Mouse (Mus musculus) MEL (cell line): ENCODE results near the gene Acsl3. TPM values are rescaled to one million over a fixed set of nuclear protein-coding genes. Genes with fewer than 3 reads are reported as not detected.

Experiments used
- DNase-seq: peaks from one replicate; pipeline ENCODE4 v3.0.0; 2011; ENCODE audit warnings: low read depth, low spot score
- H3K27ac ChIP-seq: 2 replicates; pipeline ENCODE4 v1.5.1; 2012; ENCODE audit warnings: low read depth, mild to moderate bottlenecking, control low read depth, low read length, moderate library complexity; ENCODE audit not compliant: control insufficient read depth
- H3K27me3 ChIP-seq, 2 experiments: fragments of 150-350 bp in 1 of 2; sonication (generic) in 1 of 2; 2 replicates each; pipeline ENCODE4 v1.6.1; 2012; ENCODE audit warnings: low read length in 2 of 2, mild to moderate bottlenecking in 2 of 2, improper control_type of control experiment in 1 of 2, moderate library complexity in 1 of 2; ENCODE audit not compliant: insufficient read depth in 2 of 2, control insufficient read depth in 1 of 2
- H3K36me3 ChIP-seq, 2 experiments: 2 replicates each; pipeline ENCODE4 v1.6.1; 2012 to 2014; ENCODE audit warnings: low read length in 2 of 2, improper control_type of control experiment in 1 of 2, inconsistent platforms in 1 of 2, mild to moderate bottlenecking in 1 of 2; ENCODE audit not compliant: insufficient read depth in 2 of 2, control insufficient read depth in 1 of 2
- H3K4me1 ChIP-seq, 2 experiments: fragments of 150-350 bp in 1 of 2; sonication (generic) in 1 of 2; 2 replicates each; pipeline ENCODE4 v1.6.1; 2012; ENCODE audit warnings: low read length in 2 of 2, improper control_type of control experiment in 1 of 2, mild to moderate bottlenecking in 1 of 2; ENCODE audit not compliant: insufficient read depth in 2 of 2, control insufficient read depth in 1 of 2
- H3K4me3 ChIP-seq, 2 experiments: fragments of 150-350 bp in 1 of 2; sonication (generic) in 1 of 2; 2 replicates each; pipeline ENCODE4 v1.5.1; 2012; ENCODE audit warnings: low read depth in 2 of 2, low read length in 2 of 2, mild to moderate bottlenecking in 2 of 2, moderate library complexity in 2 of 2, control low read depth in 1 of 2, improper control_type of control experiment in 1 of 2; ENCODE audit not compliant: control insufficient read depth in 1 of 2, insufficient read depth in 1 of 2
- H3K79me2 ChIP-seq: 2 replicates; pipeline ENCODE4 v1.6.1; 2012; ENCODE audit warnings: mild to moderate bottlenecking, low read length, moderate library complexity; ENCODE audit not compliant: control insufficient read depth, poor library complexity, insufficient read depth
- H3K9ac ChIP-seq: 2 replicates; pipeline ENCODE4 v1.6.1; 2012; ENCODE audit warnings: low read depth, mild to moderate bottlenecking, control low read depth, low read length, moderate library complexity; ENCODE audit not compliant: control insufficient read depth, poor library complexity, severe bottlenecking
- H3K9me3 ChIP-seq: fragments of 150-350 bp; sonication (generic); replicated peaks from 2 replicates; pipeline ENCODE4 v1.6.1; 2012; ENCODE audit warnings: mild to moderate bottlenecking, low read length, improper control_type of control experiment, moderate library complexity; ENCODE audit not compliant: insufficient read depth
- BHLHE40 ChIP-seq: IDR thresholded peaks from 2 replicates; pipeline ENCODE4 v1.6.1; 2012; ENCODE audit warnings: low read depth, mild to moderate bottlenecking, inconsistent platforms, low read length, improper control_type of control experiment, borderline replicate concordance
- CHD2 ChIP-seq: IDR thresholded peaks from 2 replicates; pipeline ENCODE4 v1.6.1; 2011; ENCODE audit warnings: low read length, improper control_type of control experiment
- E2F4 ChIP-seq: IDR thresholded peaks from 2 replicates; pipeline ENCODE4 v1.6.1; 2011; ENCODE audit warnings: low read depth, low read length, improper control_type of control experiment, borderline replicate concordance
- EP300 ChIP-seq, 2 experiments: IDR thresholded peaks; 2 replicates each; pipeline ENCODE4 v1.6.1; 2011; ENCODE audit warnings: improper control_type of control experiment in 2 of 2, low read length in 2 of 2, low read depth in 1 of 2, mild to moderate bottlenecking in 1 of 2
- ETS1 ChIP-seq: IDR thresholded peaks from 2 replicates; pipeline ENCODE4 v1.6.1; 2012; ENCODE audit warnings: low read depth, mild to moderate bottlenecking, inconsistent platforms, low read length, improper control_type of control experiment, moderate library complexity
- GABPA ChIP-seq: IDR thresholded peaks from 2 replicates; pipeline ENCODE4 v1.6.1; 2012; ENCODE audit warnings: low read depth, mild to moderate bottlenecking, inconsistent platforms, low read length, improper control_type of control experiment, moderate library complexity
- GATA1 ChIP-seq: IDR thresholded peaks from 2 replicates; pipeline ENCODE4 v1.6.1; 2011; ENCODE audit warnings: low read depth, low read length, improper control_type of control experiment
- JUND ChIP-seq: IDR thresholded peaks from 2 replicates; pipeline ENCODE4 v1.6.1; 2011; ENCODE audit warnings: low read depth, mild to moderate bottlenecking, improper control_type of control experiment, low read length
- KAT2A ChIP-seq: conservative IDR thresholded peaks from 2 replicates; pipeline ENCODE4 v1.6.1; 2012; ENCODE audit warnings: low read depth, low read length, improper control_type of control experiment, inconsistent platforms
- MAX ChIP-seq: IDR thresholded peaks from 2 replicates; pipeline ENCODE4 v1.6.1; 2011; ENCODE audit warnings: low read length, improper control_type of control experiment
- MAZ ChIP-seq: IDR thresholded peaks from 2 replicates; pipeline ENCODE4 v1.6.1; 2012; ENCODE audit warnings: low read depth, mild to moderate bottlenecking, inconsistent platforms, low read length, improper control_type of control experiment
- MXI1 ChIP-seq: IDR thresholded peaks from 2 replicates; pipeline ENCODE4 v1.6.1; 2011; ENCODE audit warnings: mild to moderate bottlenecking, low read depth, low read length, improper control_type of control experiment
- NELFE ChIP-seq: IDR thresholded peaks from 2 replicates; pipeline ENCODE4 v1.6.1; 2011; ENCODE audit warnings: low read depth, low read length, improper control_type of control experiment
- NRF1 ChIP-seq: IDR thresholded peaks from 2 replicates; pipeline ENCODE4 v1.6.1; 2014; ENCODE audit warnings: low read depth, mild to moderate bottlenecking, inconsistent platforms, low read length, improper control_type of control experiment, moderate library complexity; ENCODE audit not compliant: poor library complexity, insufficient read depth, severe bottlenecking
- POLR2A ChIP-seq, 2 experiments: IDR thresholded peaks; 2 replicates each; pipeline ENCODE4 v1.6.1; 2011 to 2012; ENCODE audit warnings: low read length in 2 of 2, mild to moderate bottlenecking in 2 of 2, control low read depth in 1 of 2, improper control_type of control experiment in 1 of 2, low read depth in 1 of 2, moderate library complexity in 1 of 2; ENCODE audit not compliant: control insufficient read depth in 1 of 2, insufficient read depth in 1 of 2, poor library complexity in 1 of 2
- POLR2AphosphoS2 ChIP-seq: IDR thresholded peaks from 2 replicates; pipeline ENCODE4 v1.6.1; 2011; ENCODE audit warnings: low read length, improper control_type of control experiment
- RCOR1 ChIP-seq: IDR thresholded peaks from 2 replicates; pipeline ENCODE4 v1.6.1; 2012; ENCODE audit warnings: low read depth, mild to moderate bottlenecking, inconsistent platforms, low read length, improper control_type of control experiment
- SMC3 ChIP-seq: IDR thresholded peaks from 2 replicates; pipeline ENCODE4 v1.6.1; 2011; ENCODE audit warnings: low read depth, low read length, improper control_type of control experiment
- TCF12 ChIP-seq: IDR thresholded peaks from 2 replicates; pipeline ENCODE4 v1.6.1; 2014; ENCODE audit warnings: low read depth, mild to moderate bottlenecking, inconsistent platforms, low read length, improper control_type of control experiment, moderate library complexity
- USF2 ChIP-seq, 2 experiments: IDR thresholded peaks; 2 replicates each; pipeline ENCODE4 v1.6.1; 2011 to 2012; ENCODE audit warnings: improper control_type of control experiment in 2 of 2, low read length in 2 of 2, borderline replicate concordance in 1 of 2, inconsistent platforms in 1 of 2, low read depth in 1 of 2, mild to moderate bottlenecking in 1 of 2; ENCODE audit not compliant: insufficient read depth in 1 of 2
- ZC3H11A ChIP-seq: IDR thresholded peaks from 2 replicates; pipeline ENCODE4 v1.6.1; 2012; ENCODE audit warnings: low read depth, mild to moderate bottlenecking, inconsistent platforms, low read length, improper control_type of control experiment
- ZKSCAN1 ChIP-seq: IDR thresholded peaks from 2 replicates; pipeline ENCODE4 v1.6.1; 2012; ENCODE audit warnings: low read depth, mild to moderate bottlenecking, inconsistent platforms, low read length, improper control_type of control experiment, moderate library complexity
- ZMIZ1 ChIP-seq: IDR thresholded peaks from 2 replicates; pipeline ENCODE4 v1.6.1; 2012; ENCODE audit warnings: low read depth, mild to moderate bottlenecking, inconsistent platforms, low read length, improper control_type of control experiment, moderate library complexity
- ZNF384 ChIP-seq: IDR thresholded peaks from 2 replicates; pipeline ENCODE4 v1.6.1; 2012; ENCODE audit warnings: low read depth, mild to moderate bottlenecking, inconsistent platforms, low read length, improper control_type of control experiment
- polyA plus RNA-seq, 2 experiments: library from polyadenylated mRNA; stranded (reverse) in 1 of 2; unstranded in 1 of 2; fragments of >175 nt in 1 of 2; fragments of >200 nt in 1 of 2; gene quantifications; 2 replicates each; pipeline versions ENCODE4 v1.2.1 to v1.2.4; 2012; ENCODE audit warnings: low replicate concordance in 2 of 2, low read depth in 1 of 2; ENCODE audit not compliant: insufficient read length in 2 of 2, insufficient read depth in 1 of 2, missing spikeins in 1 of 2
- total RNA-seq: library from RNA; depleted of rRNA; stranded (reverse); fragments of 300-350 nt; gene quantifications from 2 replicates; pipeline ENCODE4 v1.2.3, GENCODE M21; 2012

The Acsl3 gene
- total and polyA plus RNA-seq, 3 experiments, result 32.9 to 38.9 TPM; not detected in 1

DNA sequence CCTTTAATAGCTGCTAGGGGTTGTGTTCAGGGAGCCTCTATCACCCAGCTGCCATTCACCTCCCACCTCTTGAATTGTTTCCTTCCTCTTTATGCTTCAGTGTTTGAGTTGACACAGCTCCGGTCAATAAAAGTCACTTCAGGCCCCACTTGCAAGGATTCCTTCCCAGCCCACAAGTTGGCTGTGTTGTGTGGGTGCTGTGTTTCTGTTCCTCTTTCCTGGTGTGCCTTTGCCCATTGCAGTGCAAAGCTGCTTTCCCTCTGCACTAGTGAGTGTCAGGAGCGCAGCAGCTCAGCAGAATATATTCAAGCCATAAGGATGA, 45.3 kb downstream of the Acsl3 start:
- TF ChIP-seq RCOR1, result no peak
- TF ChIP-seq POLR2AphosphoS2, result no peak
- no peak for TF ChIP-seq USF2 (IDR thresholded peaks at IDR 0.05; ENCODE audit: borderline replicate concordance in 1 of 2, insufficient read depth in 1 of 2, low read depth in 1 of 2, low read length in 2 of 2)
- TF ChIP-seq JUND, result no peak
- TF ChIP-seq ZNF384, result no peak
- no peak for TF ChIP-seq TCF12
- TF ChIP-seq E2F4, result no peak
- no peak for TF ChIP-seq NELFE
- TF ChIP-seq ZKSCAN1, result no peak
- H3K27me3 ChIP-seq, result no peaks in the 10 kb centered on the region
- peaks cover 0 to 8% of the 10 kb centered on the region in 2 experiments; a peak in 2 of 4 replicates for H3K36me3 ChIP-seq
- no peak overlapping the region for H3K9ac ChIP-seq
- H3K9me3 ChIP-seq, result no peaks in the 10 kb centered on the region
- no peak overlapping the region for H3K4me3 ChIP-seq
- no peak overlapping the region for H3K27ac ChIP-seq
- no peaks in the 10 kb centered on the region for H3K79me2 ChIP-seq
- H3K4me1 ChIP-seq, result no peaks in the 10 kb centered on the region
- DNase-seq, result no peak

GRCm38 (mm10) chr1:78706338-78706737, 48.7 kb downstream of the Acsl3 start:
- TF ChIP-seq ZNF384, result no peak
- TF ChIP-seq KAT2A, result no peak
- TF ChIP-seq GABPA, result no peak
- no peak for TF ChIP-seq MAZ
- no peak for TF ChIP-seq MAX
- no peak for TF ChIP-seq ZMIZ1
- no peak for TF ChIP-seq NRF1
- TF ChIP-seq POLR2AphosphoS2, result no peak
- no peak for TF ChIP-seq NELFE
- no peak for TF ChIP-seq GATA1
- TF ChIP-seq USF2 (IDR thresholded peaks at IDR 0.05; ENCODE audit: borderline replicate concordance in 1 of 2, insufficient read depth in 1 of 2, low read depth in 1 of 2, low read length in 2 of 2), result no peak
- TF ChIP-seq ZC3H11A, result no peak
- no peak for TF ChIP-seq CHD2
- TF ChIP-seq POLR2A (IDR thresholded peaks at IDR 0.05; ENCODE audit: control insufficient read depth in 1 of 2, insufficient read depth in 1 of 2, low read depth in 1 of 2, low read length in 2 of 2, poor library complexity in 1 of 2), result no peak
- TF ChIP-seq EP300 (IDR thresholded peaks at IDR 0.05; ENCODE audit: low read depth in 1 of 2, low read length in 2 of 2), result no peak
- TF ChIP-seq BHLHE40, result no peak
- TF ChIP-seq ETS1, result no peak
- TF ChIP-seq MXI1, result no peak
- TF ChIP-seq SMC3, result no peak
- no peak for TF ChIP-seq E2F4
- Histone ChIP-seq H3K27me3 (no peaks in the 10 kb centered on the region), H3K79me2 (no peaks in the 10 kb centered on the region), H3K4me3 (no peak overlapping the region), H3K27ac (no peak overlapping the region), H3K36me3 (peaks cover 0 to 2% of the 10 kb centered on the region in 2 experiments; a peak in 2 of 4 replicates), H3K9ac (no peak overlapping the region), H3K9me3 (no peaks in the 10 kb centered on the region), H3K4me1 (no peaks in the 10 kb centered on the region)
- DNase-seq, result no peak
